Mouse (Mus musculus) heart, embryonic 10.5 days (tissue): ENCODE measurements around the gene Vamp8. TPM values are rescaled to one million over a fixed set of nuclear protein-coding genes. Genes with fewer than 3 reads are reported as not detected.
A peak's percentile ranks its signal among the peaks of the same experiment; 100 is the strongest.

ENCODE experiments used
- DNase-seq: peaks from one replicate; pipeline ENCODE4 v3.0.0-alpha.2; 2017; ENCODE audit warnings: low spot score
- H3K27ac ChIP-seq: fragments of 300-500 bp; sonication (generic); 2 replicates; pipeline ENCODE4 v1.5.1; 2016; ENCODE audit warnings: mild to moderate bottlenecking
- H3K27me3 ChIP-seq: fragments of 300-500 bp; sonication (generic); 2 replicates; pipeline ENCODE4 v1.6.1; 2016; ENCODE audit warnings: mild to moderate bottlenecking; ENCODE audit not compliant: poor library complexity, insufficient read depth, severe bottlenecking
- H3K36me3 ChIP-seq: fragments of 300-500 bp; sonication (generic); 2 replicates; pipeline ENCODE4 v1.6.1; 2016; ENCODE audit warnings: mild to moderate bottlenecking, moderate library complexity
- H3K4me1 ChIP-seq: fragments of 300-500 bp; sonication (generic); 2 replicates; pipeline ENCODE4 v1.6.1; 2016; ENCODE audit warnings: mild to moderate bottlenecking
- H3K4me3 ChIP-seq: fragments of 300-500 bp; sonication (generic); 2 replicates; pipeline ENCODE4 v1.5.1; 2016; ENCODE audit warnings: mild to moderate bottlenecking, moderate library complexity
- H3K9me3 ChIP-seq: fragments of 300-500 bp; sonication (generic); 2 replicates; pipeline ENCODE4 v1.6.1; 2016; ENCODE audit warnings: mild to moderate bottlenecking, moderate library complexity
- WGBS: fragments of 180-500 bp; shearing (Covaris S2); methylation state at CpG from one replicate; pipeline ENCODE4 v1.1.7; 2016; 5-methylcytosine and 5-hydroxymethylcytosine counted together
- polyA plus RNA-seq: library from polyadenylated mRNA; unstranded; fragments of >200 nt; fragmentation: Nextera tagmentation; extraction: Ambion mirVana; gene quantifications from 2 replicates; pipeline ENCODE4 v1.2.1, GENCODE M21; 2016

Vamp8 gene
- polyA plus RNA-seq, 1 experiment from 2014 or later = 130 TPM

GRCm38 (mm10) chr6:72390795-72391521, 455 bp upstream of the Vamp8 start:
- peak; percentile 89 for DNase-seq
- peak overlapping the region; percentile 97 for H3K27ac ChIP-seq
- WGBS = 8% methylated on average over 12 of the region's 12 CpGs
- peaks cover 17% of the 10 kb centered on the region; the same call in 1 of the 2 replicates for H3K36me3 ChIP-seq
- H3K27me3 ChIP-seq = no peaks in the 10 kb centered on the region
- peak overlapping the region; percentile 78 for H3K4me3 ChIP-seq
- no peaks in the 10 kb centered on the region for H3K9me3 ChIP-seq
- peaks cover 39% of the 10 kb centered on the region for H3K4me1 ChIP-seq

GRCm38 (mm10) chr6:72389471-72389940, 997 bp downstream of the Vamp8 start:
- 15% methylated on average over 13 of the region's 13 CpGs for WGBS
- peaks cover 39% of the 10 kb centered on the region for H3K4me1 ChIP-seq
- no peaks in the 10 kb centered on the region for H3K9me3 ChIP-seq

GRCm38 (mm10) chr6:72388791-72389329, 1.6 kb downstream of the Vamp8 start:
- no peak for DNase-seq
- Histone ChIP-seq H3K4me1 (peaks cover 39% of the 10 kb centered on the region), H3K36me3 (peaks cover 36% of the 10 kb centered on the region), H3K27ac (peak overlapping the region; percentile 97), H3K27me3 (no peaks in the 10 kb centered on the region), H3K9me3 (no peaks in the 10 kb centered on the region), H3K4me3 (peak overlapping the region; percentile 78)
- 77% methylated on average over 6 of the region's 6 CpGs for WGBS

More at GRCm38 (mm10) chr6:72389471-72389940, 997 bp downstream of the Vamp8 start:
- no peaks in the 10 kb centered on the region for H3K27me3 ChIP-seq
- no peak for DNase-seq
- H3K27ac ChIP-seq = peak overlapping the region; percentile 97
- H3K4me3 ChIP-seq = peak overlapping the region; percentile 78
- peaks cover 31% of the 10 kb centered on the region for H3K36me3 ChIP-seq

- H3K4me1 ChIP-seq = peaks cover 39% of the 10 kb centered on the region
- no peaks in the 10 kb centered on the region for H3K27me3 ChIP-seq
- H3K36me3 ChIP-seq = peaks cover 36% of the 10 kb centered on the region
- peak overlapping the region; percentile 97 for H3K27ac ChIP-seq
- no peaks in the 10 kb centered on the region for H3K9me3 ChIP-seq
- DNase-seq = no peak
- H3K4me3 ChIP-seq = no peak overlapping the region
- 64% methylated on average over 10 of the region's 10 CpGs for WGBS
Observed at GRCm38 (mm10) chr6:72388266-72388665, 2.2 kb downstream of the Vamp8 start.

- no peak overlapping the region for H3K27ac ChIP-seq
- DNase-seq = no peak
- no peaks in the 10 kb centered on the region for H3K9me3 ChIP-seq
- H3K4me1 ChIP-seq = peaks cover 34% of the 10 kb centered on the region
- peaks cover 36% of the 10 kb centered on the region for H3K36me3 ChIP-seq
- 86% methylated on average over 3 of the region's 3 CpGs for WGBS
- no peak overlapping the region for H3K4me3 ChIP-seq
- H3K27me3 ChIP-seq = no peaks in the 10 kb centered on the region
Observed at GRCm38 (mm10) chr6:72387816-72388215, 2.7 kb downstream of the Vamp8 start.

GRCm38 (mm10) chr6:72386561-72386960, 3.9 kb downstream of the Vamp8 start:
- Histone ChIP-seq H3K36me3 (peaks cover 36% of the 10 kb centered on the region), H3K27me3 (no peaks in the 10 kb centered on the region), H3K4me3 (no peak overlapping the region), H3K27ac (no peak overlapping the region), H3K9me3 (no peaks in the 10 kb centered on the region), H3K4me1 (peaks cover 34% of the 10 kb centered on the region)
- 93% methylated on average over 2 of the region's 2 CpGs for WGBS
- DNase-seq = no peak

GRCm38 (mm10) chr6:72385258-72385657, 5.2 kb downstream of the Vamp8 start:
- no peaks in the 10 kb centered on the region for H3K27me3 ChIP-seq
- peaks cover 28% of the 10 kb centered on the region for H3K4me1 ChIP-seq
- WGBS = 68% methylated on average over 4 of the region's 4 CpGs
- H3K9me3 ChIP-seq = no peaks in the 10 kb centered on the region
- no peak for DNase-seq
- H3K27ac ChIP-seq = no peak overlapping the region
- H3K4me3 ChIP-seq = no peak overlapping the region
- peaks cover 36% of the 10 kb centered on the region for H3K36me3 ChIP-seq

- no peak for DNase-seq
- no peak overlapping the region for H3K4me3 ChIP-seq
- H3K9me3 ChIP-seq = no peaks in the 10 kb centered on the region
- peaks cover 5% of the 10 kb centered on the region; the same call in 1 of the 2 replicates for H3K27me3 ChIP-seq
- H3K36me3 ChIP-seq = peaks cover 35% of the 10 kb centered on the region
- peaks cover 21% of the 10 kb centered on the region for H3K4me1 ChIP-seq
- 86% methylated on average over 7 of the region's 7 CpGs for WGBS
- no peak overlapping the region for H3K27ac ChIP-seq
Observed at GRCm38 (mm10) chr6:72383952-72384351, 6.6 kb downstream of the Vamp8 start.

GRCm38 (mm10) chr6:72383142-72383820, 7.2 kb downstream of the Vamp8 start:
- 83% methylated on average over 6 of the region's 6 CpGs for WGBS
- Histone ChIP-seq H3K27me3 (peaks cover 5% of the 10 kb centered on the region; the same call in 1 of the 2 replicates), H3K4me1 (peaks cover 14% of the 10 kb centered on the region), H3K4me3 (no peak overlapping the region), H3K9me3 (no peaks in the 10 kb centered on the region), H3K27ac (peak overlapping the region; percentile 32; the same call in 1 of the 2 replicates), H3K36me3 (peaks cover 32% of the 10 kb centered on the region)
- DNase-seq = no peak

GRCm38 (mm10) chr6:72382494-72382893, 8.0 kb downstream of the Vamp8 start:
- no peak overlapping the region for H3K4me3 ChIP-seq
- no peaks in the 10 kb centered on the region for H3K9me3 ChIP-seq
- WGBS = 77% methylated on average over 6 of the region's 6 CpGs
- DNase-seq = no peak
- peaks cover 10% of the 10 kb centered on the region for H3K4me1 ChIP-seq
- H3K27me3 ChIP-seq = peaks cover 5% of the 10 kb centered on the region; the same call in 1 of the 2 replicates
- H3K27ac ChIP-seq = no peak overlapping the region
- peaks cover 29% of the 10 kb centered on the region for H3K36me3 ChIP-seq

GRCm38 (mm10) chr6:72380131-72380770, 10.3 kb downstream of the Vamp8 start, which contains the start of gene Vamp5:
Gene Vamp5 (minus strand): TSS chr6:72380468.
- H3K4me3 ChIP-seq = peak within 1 kb of the TSS; percentile 69
- H3K27ac ChIP-seq = peak within 1 kb of the TSS; percentile 88
- peaks cover 13% of the 10 kb centered on the region for H3K36me3 ChIP-seq
- peak; percentile 85 for DNase-seq
- peaks cover 5% of the 10 kb centered on the region; the same call in 1 of the 2 replicates for H3K27me3 ChIP-seq
- no peaks in the 10 kb centered on the region for H3K9me3 ChIP-seq
- 1% methylated on average over 49 of the region's 49 CpGs for WGBS
- peaks cover 10% of the 10 kb centered on the region for H3K4me1 ChIP-seq

- peaks cover 6% of the 10 kb centered on the region; the same call in 1 of the 2 replicates for H3K36me3 ChIP-seq
- peaks cover 10% of the 10 kb centered on the region for H3K4me1 ChIP-seq
- 26% methylated on average over 7 of the region's 7 CpGs for WGBS
- H3K4me3 ChIP-seq = peak overlapping the region; percentile 69
- H3K9me3 ChIP-seq = no peaks in the 10 kb centered on the region
- peak overlapping the region; percentile 88 for H3K27ac ChIP-seq
- H3K27me3 ChIP-seq = peaks cover 5% of the 10 kb centered on the region; the same call in 1 of the 2 replicates
- no peak for DNase-seq
Observed at GRCm38 (mm10) chr6:72379377-72380130, 10.9 kb downstream of the Vamp8 start.
